Mouse (Mus musculus) intestine, embryonic 16.5 days (tissue): ENCODE data around the gene Primpol. TPM values are rescaled to one million over a fixed set of nuclear protein-coding genes. Genes with fewer than 3 reads are reported as not detected.

ENCODE experiments used
- ATAC-seq: fragments of 200-750 bp; cut with Nextera tagmentation; 2 replicates; pipeline ENCODE4 v1.8.0; 2017; ENCODE audit warnings: moderate TSS enrichment, moderate library complexity
- H3K27ac ChIP-seq: fragments of 300-500 bp; sonication (generic); 2 replicates; pipeline ENCODE4 v1.5.1; 2014; ENCODE audit warnings: mild to moderate bottlenecking, low read length
- H3K27me3 ChIP-seq: fragments of 300-500 bp; sonication (generic); replicated peaks from 2 replicates; pipeline ENCODE4 v1.6.1; 2014; ENCODE audit warnings: low read length, control low read depth, mixed read lengths; ENCODE audit not compliant: control insufficient read depth, insufficient read depth
- H3K36me3 ChIP-seq: fragments of 300-500 bp; sonication (generic); 2 replicates; pipeline ENCODE4 v1.6.1; 2014; ENCODE audit warnings: low read length, control low read depth; ENCODE audit not compliant: control insufficient read depth, insufficient read depth
- H3K4me1 ChIP-seq: fragments of 300-500 bp; sonication (generic); 2 replicates; pipeline ENCODE4 v1.6.1; 2014; ENCODE audit warnings: low read length, control low read depth, mixed read lengths; ENCODE audit not compliant: control insufficient read depth, insufficient read depth
- H3K4me2 ChIP-seq: fragments of 300-500 bp; sonication (generic); 2 replicates; pipeline ENCODE4 v1.6.1; 2014; ENCODE audit warnings: low read depth, low read length, control low read depth
- H3K4me3 ChIP-seq: fragments of 300-500 bp; sonication (generic); 2 replicates; pipeline ENCODE4 v1.5.1; 2014; ENCODE audit warnings: mild to moderate bottlenecking, low read length
- H3K9ac ChIP-seq: fragments of 300-500 bp; sonication (generic); 2 replicates; pipeline ENCODE4 v1.6.1; 2014; ENCODE audit warnings: low read depth, low read length
- H3K9me3 ChIP-seq: fragments of 300-500 bp; sonication (generic); 2 replicates; pipeline ENCODE4 v1.6.1; 2016; ENCODE audit warnings: low read length, control low read depth; ENCODE audit not compliant: control insufficient read depth
- WGBS: fragments of 180-500 bp; shearing (Covaris S2); extraction: QIAGEN DNeasy Blood & Tissue Kit; methylation state at CpG from one replicate; pipeline ENCODE4 v1.1.7; 2014; 5-methylcytosine and 5-hydroxymethylcytosine counted together
- polyA plus RNA-seq: library from polyadenylated mRNA; unstranded; fragments of >200 nt; fragmentation: Nextera tagmentation; extraction: Ambion mirVana; gene quantifications from 2 replicates; pipeline ENCODE4 v1.2.1, GENCODE M21; 2015

The Primpol gene
- polyA plus RNA-seq, 1 experiment from 2014 or later = 15.2 TPM

- H3K27ac ChIP-seq = no peak overlapping the region
- no peaks in the 10 kb centered on the region for H3K9me3 ChIP-seq
- 53% methylated on average over 5 of the region's 5 CpGs for WGBS
- H3K4me1 ChIP-seq = peaks cover 9% of the 10 kb centered on the region; the same call in 1 of the 2 replicates
- H3K27me3 ChIP-seq = no peaks in the 10 kb centered on the region
- H3K36me3 ChIP-seq = no peaks in the 10 kb centered on the region
- H3K9ac ChIP-seq = no peak overlapping the region
- H3K4me2 ChIP-seq = no peak overlapping the region
- ATAC-seq = peak; percentile 60
- no peak overlapping the region for H3K4me3 ChIP-seq
Measured at GRCm38 (mm10) chr8:46539701-46540100, 77.3 kb downstream of the Primpol start.

- no peak overlapping the region for H3K4me3 ChIP-seq
- 86% methylated on average over 7 of the region's 7 CpGs for WGBS
- no peak overlapping the region for H3K27ac ChIP-seq
- no peaks in the 10 kb centered on the region for H3K9me3 ChIP-seq
- no peak for ATAC-seq
- no peak overlapping the region for H3K9ac ChIP-seq
- peaks cover 5% of the 10 kb centered on the region; the same call in 1 of the 2 replicates for H3K36me3 ChIP-seq
- H3K4me2 ChIP-seq = no peak overlapping the region
- H3K27me3 ChIP-seq = no peaks in the 10 kb centered on the region
- no peaks in the 10 kb centered on the region for H3K4me1 ChIP-seq
Measured at GRCm38 (mm10) chr8:46533926-46534325, 83.1 kb downstream of the Primpol start.

GRCm38 (mm10) chr8:46530541-46530940 is 86.5 kb downstream of the Primpol start:
- H3K9me3 ChIP-seq = no peaks in the 10 kb centered on the region
- no peaks in the 10 kb centered on the region for H3K4me1 ChIP-seq
- H3K4me2 ChIP-seq = no peak overlapping the region
- peaks cover 5% of the 10 kb centered on the region; the same call in 1 of the 2 replicates for H3K36me3 ChIP-seq
- H3K4me3 ChIP-seq = no peak overlapping the region
- no peak for ATAC-seq
- no peak overlapping the region for H3K9ac ChIP-seq
- H3K27ac ChIP-seq = no peak overlapping the region
- H3K27me3 ChIP-seq = no peaks in the 10 kb centered on the region
- WGBS = 40% methylated on average over 4 of the region's 4 CpGs

- Histone ChIP-seq H3K9ac (no peak overlapping the region), H3K9me3 (no peaks in the 10 kb centered on the region), H3K27ac (no peak overlapping the region), H3K4me1 (no peaks in the 10 kb centered on the region), H3K4me3 (no peak overlapping the region), H3K36me3 (peaks cover 7% of the 10 kb centered on the region), H3K4me2 (no peak overlapping the region), H3K27me3 (no peaks in the 10 kb centered on the region)
- 71% methylated on average over 4 of the region's 4 CpGs for WGBS
- no peak for ATAC-seq
Measured at GRCm38 (mm10) chr8:46529508-46529907, 87.5 kb downstream of the Primpol start.

- no peaks in the 10 kb centered on the region for H3K27me3 ChIP-seq
- H3K4me3 ChIP-seq = no peak overlapping the region
- H3K27ac ChIP-seq = no peak overlapping the region
- no peak overlapping the region for H3K9ac ChIP-seq
- H3K36me3 ChIP-seq = peaks cover 7% of the 10 kb centered on the region
- peak; percentile 36; the same call in 1 of the 2 replicates for ATAC-seq
- H3K4me1 ChIP-seq = no peaks in the 10 kb centered on the region
- 59% methylated on average over 10 of the region's 10 CpGs for WGBS
- no peak overlapping the region for H3K4me2 ChIP-seq
- no peaks in the 10 kb centered on the region for H3K9me3 ChIP-seq
Measured at GRCm38 (mm10) chr8:46526821-46527220, 90.2 kb downstream of the Primpol start.

- Histone ChIP-seq H3K36me3 (peaks cover 6% of the 10 kb centered on the region), H3K4me1 (no peaks in the 10 kb centered on the region), H3K9me3 (no peaks in the 10 kb centered on the region), H3K27me3 (no peaks in the 10 kb centered on the region), H3K4me2 (no peak overlapping the region), H3K4me3 (no peak overlapping the region), H3K9ac (no peak overlapping the region), H3K27ac (no peak overlapping the region)
- 79% methylated on average over 8 of the region's 8 CpGs for WGBS
- ATAC-seq = no peak
Measured at GRCm38 (mm10) chr8:46526098-46526497, 90.9 kb downstream of the Primpol start.

Other genes starting within 250 kb of the Primpol start
- 48.3 and 56.0 TPM in 2 replicates for gene Acsl1, start 146.2 kb downstream of the Primpol start, polyA plus RNA-seq
- gene Cenpu, start 65.2 kb downstream of the Primpol start, polyA plus RNA-seq = 9.0 and 12.7 TPM in 2 replicates
- 55.3 and 59.6 TPM in 2 replicates for gene Casp3, start 79 bp upstream of the Primpol start, polyA plus RNA-seq
- gene Irf2, start 122.5 kb upstream of the Primpol start, polyA plus RNA-seq = 23.4 and 29.0 TPM in 2 replicates